Mouse (Mus musculus) forebrain, embryonic 10.5 days (tissue): Measurements from ENCODE around the gene Sgce. TPM values are rescaled to one million over a fixed set of nuclear protein-coding genes. Genes with fewer than 3 reads are reported as not detected.

Experiments used
- DNase-seq: peaks from one replicate; pipeline ENCODE4 v3.0.0-alpha.2; 2017; ENCODE audit warnings: low spot score; ENCODE audit errors: extremely low spot score
- H3K27ac ChIP-seq: fragments of 300-500 bp; sonication (generic); 2 replicates; pipeline ENCODE4 v1.5.1; 2016; ENCODE audit warnings: mild to moderate bottlenecking
- H3K27me3 ChIP-seq: fragments of 300-500 bp; sonication (generic); 2 replicates; pipeline ENCODE4 v1.6.1; 2016; ENCODE audit warnings: mild to moderate bottlenecking; ENCODE audit not compliant: poor library complexity, severe bottlenecking
- H3K36me3 ChIP-seq: fragments of 300-500 bp; sonication (generic); replicated peaks from 2 replicates; pipeline ENCODE4 v1.6.1; 2016; ENCODE audit warnings: mild to moderate bottlenecking, moderate library complexity
- H3K4me1 ChIP-seq: fragments of 300-500 bp; sonication (generic); 2 replicates; pipeline ENCODE4 v1.6.1; 2016
- H3K4me3 ChIP-seq: fragments of 300-500 bp; sonication (generic); 2 replicates; pipeline ENCODE4 v1.5.1; 2016; ENCODE audit warnings: mild to moderate bottlenecking, moderate library complexity
- H3K9me3 ChIP-seq: fragments of 300-500 bp; sonication (generic); 2 replicates; pipeline ENCODE4 v1.6.1; 2016; ENCODE audit warnings: mild to moderate bottlenecking, moderate library complexity
- WGBS: fragments of 180-500 bp; shearing (Covaris S2); methylation state at CpG from one replicate; pipeline ENCODE4 v1.1.7; 2016; 5-methylcytosine and 5-hydroxymethylcytosine counted together
- polyA plus RNA-seq: library from polyadenylated mRNA; unstranded; fragments of >200 nt; fragmentation: Nextera tagmentation; extraction: Ambion mirVana; gene quantifications from 2 replicates; pipeline ENCODE4 v1.2.1, GENCODE M21; 2016

Sgce gene
- polyA plus RNA-seq, 1 experiment from 2014 or later = 50.4 TPM

- Histone ChIP-seq H3K27ac (no peak overlapping the region), H3K27me3 (no peaks in the 10 kb centered on the region), H3K4me1 (no peaks in the 10 kb centered on the region), H3K36me3 (peaks cover 33% of the 10 kb centered on the region), H3K4me3 (no peak overlapping the region), H3K9me3 (no peaks in the 10 kb centered on the region)
- DNase-seq = no peak
- 91% methylated on average over 1 of the region's 1 CpGs for WGBS
Observed at GRCm38 (mm10) chr6:4708971-4709370, 38.0 kb downstream of the Sgce start.

- no peak overlapping the region for H3K27ac ChIP-seq
- H3K4me3 ChIP-seq = no peak overlapping the region
- WGBS = 93% methylated on average over 5 of the region's 5 CpGs
- no peaks in the 10 kb centered on the region for H3K9me3 ChIP-seq
- peaks cover 47% of the 10 kb centered on the region for H3K36me3 ChIP-seq
- H3K27me3 ChIP-seq = no peaks in the 10 kb centered on the region
- H3K4me1 ChIP-seq = no peaks in the 10 kb centered on the region
- DNase-seq = no peak
Observed at GRCm38 (mm10) chr6:4706415-4706814, 40.6 kb downstream of the Sgce start.

GRCm38 (mm10) chr6:4703908-4704307 is 43.1 kb downstream of the Sgce start:
- WGBS = 86% methylated on average over 7 of the region's 7 CpGs
- Histone ChIP-seq H3K4me3 (no peak overlapping the region), H3K9me3 (no peaks in the 10 kb centered on the region), H3K4me1 (no peaks in the 10 kb centered on the region), H3K27ac (no peak overlapping the region), H3K36me3 (peaks cover 31% of the 10 kb centered on the region), H3K27me3 (no peaks in the 10 kb centered on the region)
- no peak for DNase-seq

GRCm38 (mm10) chr6:4701641-4702040 is 45.4 kb downstream of the Sgce start:
- Histone ChIP-seq H3K9me3 (no peaks in the 10 kb centered on the region), H3K27ac (no peak overlapping the region), H3K4me3 (no peak overlapping the region), H3K36me3 (peaks cover 19% of the 10 kb centered on the region), H3K27me3 (no peaks in the 10 kb centered on the region), H3K4me1 (no peaks in the 10 kb centered on the region)
- 89% methylated on average over 8 of the region's 8 CpGs for WGBS
- no peak for DNase-seq

- 63% methylated on average over 3 of the region's 3 CpGs for WGBS
- peaks cover 18% of the 10 kb centered on the region for H3K36me3 ChIP-seq
- DNase-seq = no peak
- H3K4me3 ChIP-seq = no peak overlapping the region
- peaks cover 18% of the 10 kb centered on the region for H3K4me1 ChIP-seq
- H3K27ac ChIP-seq = 0 out of 2 replicates have a peak overlapping the region, but pooled peaks have one; percentile 30
- no peaks in the 10 kb centered on the region for H3K27me3 ChIP-seq
- H3K9me3 ChIP-seq = no peaks in the 10 kb centered on the region
Observed at GRCm38 (mm10) chr6:4695778-4696177, 51.2 kb downstream of the Sgce start.

GRCm38 (mm10) chr6:4694672-4695231 is 52.3 kb downstream of the Sgce start:
- peaks cover 18% of the 10 kb centered on the region for H3K4me1 ChIP-seq
- H3K9me3 ChIP-seq = no peaks in the 10 kb centered on the region
- DNase-seq = no peak
- no peak overlapping the region for H3K27ac ChIP-seq
- H3K27me3 ChIP-seq = no peaks in the 10 kb centered on the region
- 77% methylated on average over 8 of the region's 8 CpGs for WGBS
- no peak overlapping the region for H3K4me3 ChIP-seq
- H3K36me3 ChIP-seq = peaks cover 22% of the 10 kb centered on the region

GRCm38 (mm10) chr6:4693544-4693943 is 53.5 kb downstream of the Sgce start:
- DNase-seq = no peak
- peaks cover 18% of the 10 kb centered on the region for H3K4me1 ChIP-seq
- no peaks in the 10 kb centered on the region for H3K27me3 ChIP-seq
- 40% methylated on average over 10 of the region's 10 CpGs for WGBS
- no peak overlapping the region for H3K4me3 ChIP-seq
- H3K36me3 ChIP-seq = peaks cover 30% of the 10 kb centered on the region
- peak overlapping the region; percentile 48; the same call in 1 of the 2 replicates for H3K27ac ChIP-seq
- H3K9me3 ChIP-seq = no peaks in the 10 kb centered on the region

- Histone ChIP-seq H3K4me3 (no peak overlapping the region), H3K27me3 (no peaks in the 10 kb centered on the region), H3K36me3 (peaks cover 40% of the 10 kb centered on the region), H3K9me3 (no peaks in the 10 kb centered on the region), H3K27ac (no peak overlapping the region), H3K4me1 (peaks cover 13% of the 10 kb centered on the region)
- no peak for DNase-seq
- WGBS = 97% methylated on average over 4 of the region's 4 CpGs
Observed at GRCm38 (mm10) chr6:4690438-4690837, 56.6 kb downstream of the Sgce start.

- H3K27me3 ChIP-seq = no peaks in the 10 kb centered on the region
- peak overlapping the region; percentile 20; the same call in 1 of the 2 replicates for H3K27ac ChIP-seq
- peaks cover 8% of the 10 kb centered on the region for H3K4me1 ChIP-seq
- peaks cover 49% of the 10 kb centered on the region for H3K36me3 ChIP-seq
- DNase-seq = no peak
- WGBS = 65% methylated on average over 10 of the region's 10 CpGs
- no peak overlapping the region for H3K4me3 ChIP-seq
- no peaks in the 10 kb centered on the region for H3K9me3 ChIP-seq
Observed at GRCm38 (mm10) chr6:4684706-4685340, 62.2 kb downstream of the Sgce start.

- H3K27me3 ChIP-seq = no peaks in the 10 kb centered on the region
- 87% methylated on average over 4 of the region's 4 CpGs for WGBS
- peak overlapping the region; percentile 33; the same call in 1 of the 2 replicates for H3K27ac ChIP-seq
- peaks cover 41% of the 10 kb centered on the region for H3K4me1 ChIP-seq
- no peak for DNase-seq
- H3K9me3 ChIP-seq = no peaks in the 10 kb centered on the region
- peaks cover 35% of the 10 kb centered on the region for H3K36me3 ChIP-seq
- H3K4me3 ChIP-seq = no peak overlapping the region
Observed at GRCm38 (mm10) chr6:4680576-4680975, 66.4 kb downstream of the Sgce start.

GRCm38 (mm10) chr6:4679981-4680380 is 67.0 kb downstream of the Sgce start:
- no peak overlapping the region for H3K27ac ChIP-seq
- peaks cover 44% of the 10 kb centered on the region for H3K4me1 ChIP-seq
- peaks cover 31% of the 10 kb centered on the region for H3K36me3 ChIP-seq
- H3K9me3 ChIP-seq = no peaks in the 10 kb centered on the region
- 94% methylated on average over 1 of the region's 1 CpGs for WGBS
- no peak overlapping the region for H3K4me3 ChIP-seq
- no peak for DNase-seq
- no peaks in the 10 kb centered on the region; the same call in 1 of the 2 replicates for H3K27me3 ChIP-seq

GRCm38 (mm10) chr6:4677356-4677761 is 69.6 kb downstream of the Sgce start:
- Histone ChIP-seq H3K36me3 (peaks cover 27% of the 10 kb centered on the region), H3K4me3 (no peak overlapping the region), H3K27me3 (no peaks in the 10 kb centered on the region; the same call in 1 of the 2 replicates), H3K4me1 (peaks cover 44% of the 10 kb centered on the region), H3K27ac (0 out of 2 replicates have a peak overlapping the region, but pooled peaks have one; percentile 59), H3K9me3 (no peaks in the 10 kb centered on the region)
- peak; percentile 34 for DNase-seq
- 17% methylated on average over 1 of the region's 1 CpGs for WGBS

- DNase-seq = no peak
- Histone ChIP-seq H3K4me1 (peaks cover 8% of the 10 kb centered on the region), H3K4me3 (no peak overlapping the region), H3K36me3 (no peaks in the 10 kb centered on the region), H3K9me3 (no peaks in the 10 kb centered on the region), H3K27ac (no peak overlapping the region), H3K27me3 (no peaks in the 10 kb centered on the region)
- 93% methylated on average over 6 of the region's 6 CpGs for WGBS
Observed at GRCm38 (mm10) chr6:4665154-4665553, 81.9 kb downstream of the Sgce start.
